Mouse (Mus musculus): ENCODE data around the gene Bzw1. TPM values are rescaled to one million over a fixed set of nuclear protein-coding genes. Genes with fewer than 3 reads are reported as not detected.

Bzw1 gene
- 330 TPM for polyA plus RNA-seq (2017; shearing (Covaris generic))

DNA sequence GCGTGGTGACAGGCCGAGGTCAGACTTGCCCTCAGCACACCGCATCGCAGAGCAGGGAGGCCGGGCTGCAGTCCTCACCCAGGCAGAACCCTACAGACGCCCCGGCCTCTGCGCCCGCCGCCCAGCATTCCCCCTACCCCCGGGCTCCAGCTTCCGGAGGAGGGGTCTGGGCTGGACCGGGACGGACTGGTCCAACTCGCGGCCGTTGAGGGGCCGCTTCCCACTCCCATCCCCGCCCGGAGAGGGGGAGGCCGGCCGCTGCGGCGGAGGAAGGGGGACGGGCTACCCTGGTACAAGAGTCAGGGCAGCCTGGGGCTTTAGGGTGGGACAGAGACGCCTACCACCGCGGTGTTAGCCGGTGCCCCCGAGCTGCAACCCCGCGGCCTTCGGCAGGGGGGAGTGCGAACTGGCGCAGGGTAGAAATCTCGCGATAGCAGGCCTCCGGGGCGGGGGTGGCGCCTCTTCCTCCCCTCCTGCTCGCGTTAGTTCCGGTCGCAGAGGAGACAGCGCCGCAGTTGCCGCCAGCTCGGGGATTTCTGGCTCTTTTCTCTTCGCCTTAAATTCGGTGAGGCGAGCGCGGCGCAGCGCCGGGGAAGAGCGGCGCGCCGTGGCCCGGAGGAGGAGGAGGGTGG, at the start of gene Bzw1:
Gene Bzw1, plus strand, starts transcription at position 247 of the 632 bp plus-strand sequence.

DNA sequence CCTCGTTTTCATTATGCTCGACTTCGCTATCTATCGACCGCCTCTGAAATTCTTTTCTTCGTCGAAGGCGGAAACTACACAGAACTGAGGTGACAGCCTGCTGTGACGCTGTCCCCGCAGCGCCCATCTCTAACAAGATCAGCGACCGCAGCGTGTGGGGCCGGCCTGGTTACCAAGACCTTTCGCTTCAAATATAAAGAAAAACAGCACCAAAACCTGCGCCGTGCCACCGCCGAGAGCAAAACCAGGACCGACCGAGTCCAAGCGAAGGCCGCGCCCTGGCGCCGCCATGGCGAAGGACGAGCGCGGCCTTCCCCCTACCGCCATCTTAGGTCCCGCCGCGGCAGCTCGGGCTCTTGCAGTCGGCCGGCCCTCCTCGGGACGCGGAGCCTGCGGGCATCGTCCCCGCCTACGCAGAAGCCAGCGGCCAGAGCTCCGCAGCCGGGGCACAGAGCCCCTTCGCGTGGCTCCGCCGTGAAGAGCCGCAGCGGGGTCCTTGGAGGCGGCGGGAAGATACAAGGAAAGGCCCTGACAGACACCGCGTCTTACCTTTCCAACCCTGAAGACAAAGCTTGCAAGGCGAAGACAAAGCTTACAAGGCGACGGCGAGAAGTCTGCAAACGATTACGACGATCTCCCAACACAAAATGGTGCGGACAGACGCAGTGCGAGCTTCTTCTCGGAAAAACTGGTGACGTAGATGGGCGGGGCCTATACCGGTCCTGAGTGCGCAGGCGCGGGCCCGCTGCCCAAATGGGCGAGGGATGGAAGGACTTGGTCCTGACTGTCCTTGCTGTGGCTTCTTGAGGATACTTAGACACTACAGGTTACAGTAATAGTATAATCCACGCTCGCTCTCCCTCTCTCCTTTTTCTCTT, 30.9 kb downstream of the Bzw1 start, which contains the start of gene Clk1:
Gene Clk1, minus strand, starts transcription at position 696 of the 878 bp plus-strand sequence.

DNA sequence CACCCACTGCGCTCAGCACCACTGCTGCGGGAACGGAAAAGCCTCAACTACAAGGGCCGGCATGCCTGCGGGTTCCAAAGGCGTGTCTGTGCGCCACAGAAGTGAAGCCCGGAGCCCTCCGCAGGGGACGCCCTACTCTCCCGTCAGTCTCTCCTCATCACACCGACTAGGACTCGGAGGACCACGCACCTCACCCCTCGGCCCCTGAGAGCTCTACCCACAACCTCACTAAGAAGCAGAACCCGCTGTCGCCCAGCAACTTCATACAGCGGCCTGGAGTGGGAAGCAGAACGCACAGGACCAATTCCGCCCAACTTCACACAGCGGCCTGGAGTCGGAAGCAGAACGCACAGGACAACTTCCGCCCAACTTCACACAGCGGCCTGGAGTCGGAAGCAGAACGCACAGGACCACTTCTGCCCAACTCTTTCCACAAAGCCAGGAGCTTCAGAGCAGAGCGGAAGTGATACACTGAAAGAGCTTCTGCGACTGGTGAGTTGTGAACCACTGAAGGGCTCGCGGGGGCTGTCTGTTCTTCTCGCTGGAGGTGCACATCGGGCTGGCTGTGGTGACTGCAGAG, 52.5 kb downstream of the Bzw1 start, which contains the start of the genes Nif3l1 and Ppil3:
Gene Nif3l1, plus strand, starts transcription at position 9 of the 580 bp plus-strand sequence.
Gene Ppil3, minus strand, starts transcription at position 344 of the 580 bp plus-strand sequence.

Other genes with a start within 250 kb of the Bzw1 start
- 0.10 TPM for gene Aox4, start 182.5 kb upstream of the Bzw1 start, polyA plus RNA-seq (2017; shearing (Covaris generic))
- gene Aox2, start 114.6 kb upstream of the Bzw1 start, polyA plus RNA-seq (2017; shearing (Covaris generic)): 0.07 TPM
- 391 TPM for gene Clk1, start 31.2 kb downstream of the Bzw1 start, polyA plus RNA-seq (2017; shearing (Covaris generic))
- gene Nif3l1, start 52.3 kb downstream of the Bzw1 start, polyA plus RNA-seq (2017; shearing (Covaris generic)): 27.2 TPM
- 61.3 TPM for gene Ppil3, start 52.6 kb downstream of the Bzw1 start, polyA plus RNA-seq (2017; shearing (Covaris generic))
- 26.8 TPM for gene Orc2, start 112.2 kb downstream of the Bzw1 start, polyA plus RNA-seq (2017; shearing (Covaris generic))
- 13.2 TPM for gene Fam126b, start 193.4 kb downstream of the Bzw1 start, polyA plus RNA-seq (2017; shearing (Covaris generic))
- gene Ndufb3, start 193.5 kb downstream of the Bzw1 start, polyA plus RNA-seq (2017; shearing (Covaris generic)): 130 TPM